Mouse (Mus musculus) embryonic fibroblast, embryonic 13.5 days (primary cell): ENCODE measurements at regions not wholly inside any gene's neighbourhood (a gene's known extent, or its start where the extent isn't known, plus 50 kb on each side); places are given as distances from the start of the nearest gene placed in this dataset.
A peak's percentile ranks its signal among the peaks of the same experiment; 100 is the strongest.

ENCODE experiments used
- CTCF ChIP-seq: IDR thresholded peaks from 2 replicates; pipeline ENCODE4 v1.5.1; 2011; ENCODE audit warnings: mild to moderate bottlenecking, control low read depth, low read length, moderate library complexity, borderline replicate concordance; ENCODE audit not compliant: insufficient read depth
- POLR2A ChIP-seq: IDR thresholded peaks from 2 replicates; pipeline ENCODE4 v1.6.1; 2011; ENCODE audit warnings: low read depth, mild to moderate bottlenecking, control low read depth, low read length, moderate library complexity

GRCm38 (mm10) chrX:11087913-11088312 is 211.1 kb upstream of the H2al1a start:
- 0 out of 2 replicates have a peak, but pooled peaks have one; percentile 45 for TF ChIP-seq CTCF
- TF ChIP-seq POLR2A, result no peak
